In the genomic region with DNA sequence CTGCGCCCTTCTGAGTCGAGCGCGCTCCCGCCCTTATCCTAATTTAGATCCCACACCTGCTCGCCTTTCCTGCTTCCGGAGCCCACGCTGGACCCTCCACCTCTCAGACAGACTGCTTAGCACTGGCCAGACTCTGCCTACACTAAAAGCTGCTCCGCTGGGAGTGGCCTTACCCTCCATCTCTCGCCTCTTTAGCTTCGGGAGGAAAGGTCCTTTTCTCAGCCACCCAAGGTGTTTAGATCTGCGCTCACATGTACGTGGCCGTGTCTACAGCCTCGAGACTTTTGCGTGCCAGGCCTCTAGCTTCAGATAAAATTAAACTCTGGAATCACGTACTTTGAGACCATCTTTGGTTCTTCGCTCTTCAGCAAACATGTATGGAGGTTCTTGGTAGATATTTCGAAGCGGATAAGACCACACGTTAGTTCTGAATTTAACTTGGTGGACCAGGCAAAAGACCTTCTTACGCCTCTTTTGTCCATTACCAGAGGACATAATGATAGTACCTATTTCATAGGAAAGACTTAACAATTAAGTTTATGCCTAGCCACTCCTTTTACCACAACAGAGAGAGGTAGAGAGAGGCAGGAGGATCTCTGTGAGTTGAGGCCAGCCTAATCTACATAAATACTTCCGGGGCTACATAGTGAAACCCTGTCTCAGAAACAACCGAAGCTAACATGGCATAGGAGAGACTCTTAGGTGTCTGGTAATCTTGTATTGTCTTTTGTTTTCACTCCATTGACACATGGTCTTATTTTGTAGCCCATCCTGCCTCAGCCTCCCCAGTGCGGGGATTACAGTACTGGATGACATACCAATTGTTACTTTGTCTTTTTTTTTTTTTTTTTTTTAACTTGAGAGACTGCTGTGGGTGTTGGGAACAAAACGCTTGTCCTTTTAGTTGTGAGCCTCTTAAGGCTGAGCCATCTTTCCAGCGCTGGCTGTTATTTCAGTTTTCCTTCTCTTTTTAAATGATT, we compare ENCODE assay signal across 8 mouse cellular contexts. TPM values are rescaled to one million over a fixed set of nuclear protein-coding genes. Genes with fewer than 3 reads are reported as not detected.
DNase-seq lines count a peak whose midpoint lies in the region; ATAC-seq and TF ChIP-seq lines count a peak whose summit lies in the region.

No protein-coding gene starts in this region.

- H3K4me3 ChIP-seq in lung, embryonic 16.5 days (ENCODE audit: low read length) = peak overlapping the region; percentile 79
- peak overlapping the region; percentile 88 for H3K4me3 ChIP-seq in hindbrain, embryonic 16.5 days (ENCODE audit: low read length)
- peak overlapping the region; percentile 92 for H3K4me3 ChIP-seq in midbrain, postnatal 0 days (ENCODE audit: low read depth, low read length)

- peak overlapping the region; percentile 84 for H3K9ac ChIP-seq in lung, embryonic 16.5 days (ENCODE audit: low read length)
- H3K9ac ChIP-seq in hindbrain, embryonic 16.5 days (ENCODE audit: low read depth, low read length) = peak overlapping the region; percentile 83
- peak overlapping the region; percentile 93 for H3K9ac ChIP-seq in midbrain, postnatal 0 days (replicated peaks; ENCODE audit: low read length, poor library complexity, severe bottlenecking)

- peak overlapping the region; percentile 89 for H3K4me2 ChIP-seq in lung, embryonic 16.5 days (ENCODE audit: low read depth, low read length)
- H3K4me2 ChIP-seq in hindbrain, embryonic 16.5 days (ENCODE audit: low read length) = peak overlapping the region; percentile 97
- peak overlapping the region; percentile 91 for H3K4me2 ChIP-seq in midbrain, postnatal 0 days (ENCODE audit: low read depth, low read length, poor library complexity, severe bottlenecking)

- no peaks in the 10 kb centered on the region for H3K27me3 ChIP-seq in lung, embryonic 16.5 days (ENCODE audit: control insufficient read depth, insufficient read depth, low read depth, low read length)
- no peaks in the 10 kb centered on the region for H3K27me3 ChIP-seq in hindbrain, embryonic 16.5 days (replicated peaks; ENCODE audit: control insufficient read depth, insufficient read depth, low read length)
- no peaks in the 10 kb centered on the region for H3K27me3 ChIP-seq in midbrain, postnatal 0 days (ENCODE audit: insufficient read depth, low read length)

- H3K36me3 ChIP-seq in lung, embryonic 16.5 days (ENCODE audit: control insufficient read depth, insufficient read depth, low read length) = peaks cover 3% of the 10 kb centered on the region
- H3K36me3 ChIP-seq in hindbrain, embryonic 16.5 days (ENCODE audit: control insufficient read depth, insufficient read depth, low read length) = peaks cover 7% of the 10 kb centered on the region
- H3K36me3 ChIP-seq in midbrain, postnatal 0 days (ENCODE audit: insufficient read depth, low read length) = peaks cover 6% of the 10 kb centered on the region

- TF ChIP-seq CTCF in midbrain, postnatal 0 days (IDR thresholded peaks at IDR 0.05) = no peak

- DNase-seq in lung, postnatal 14 days = no peak
- DNase-seq in embryo, embryonic 10.5 days (ENCODE audit: low spot score) = peak; percentile 45
- no peak for DNase-seq in midbrain, postnatal 0 days (ENCODE audit: low spot score)
- no peak for DNase-seq in urinary bladder, adult 2 months (ENCODE audit: low spot score)
- no peak for DNase-seq in kidney, adult 18-20 months
- DNase-seq in gastrocnemius, adult 8-10 months (ENCODE audit: low spot score in 2 of 2) = no peak

- peaks cover 18% of the 10 kb centered on the region for H3K4me1 ChIP-seq in lung, embryonic 16.5 days (replicated peaks; ENCODE audit: control insufficient read depth, insufficient read depth, low read length)
- peaks cover 21% of the 10 kb centered on the region for H3K4me1 ChIP-seq in hindbrain, embryonic 16.5 days (ENCODE audit: control insufficient read depth, insufficient read depth, low read depth, low read length)
- peaks cover 5% of the 10 kb centered on the region; the same call in 1 of the 2 replicates for H3K4me1 ChIP-seq in midbrain, postnatal 0 days (ENCODE audit: insufficient read depth, low read length)

- H3K9me3 ChIP-seq in lung, embryonic 16.5 days (ENCODE audit: control insufficient read depth, low read length) = no peaks in the 10 kb centered on the region
- no peaks in the 10 kb centered on the region for H3K9me3 ChIP-seq in hindbrain, embryonic 16.5 days (ENCODE audit: control insufficient read depth, low read length)
- no peaks in the 10 kb centered on the region for H3K9me3 ChIP-seq in midbrain, postnatal 0 days (ENCODE audit: low read length)

- peak overlapping the region; percentile 95 for H3K27ac ChIP-seq in lung, embryonic 16.5 days (ENCODE audit: low read length)
- peak overlapping the region; percentile 98 for H3K27ac ChIP-seq in hindbrain, embryonic 16.5 days (ENCODE audit: low read depth, low read length)
- H3K27ac ChIP-seq in midbrain, postnatal 0 days (ENCODE audit: low read depth, low read length) = peak overlapping the region; percentile 94

- 21% methylated on average over 27 of the region's 27 CpGs for WGBS in lung, embryonic 16.5 days
- WGBS in hindbrain, embryonic 16.5 days = 27% methylated on average over 27 of the region's 27 CpGs
- WGBS in midbrain, postnatal 0 days = 26% methylated on average over 27 of the region's 27 CpGs

- peak; percentile 20 for ATAC-seq in lung, embryonic 16.5 days (ENCODE audit: low read depth)
- 0 out of 2 replicates have a peak, but pooled peaks have one; percentile 12 for ATAC-seq in hindbrain, embryonic 16.5 days
- ATAC-seq in midbrain, postnatal 0 days (ENCODE audit: low FRiP score) = peak; percentile 14; the same call in 1 of the 2 replicates

RNA-seq across cellular contexts. Expression of a gene that starts 1.4 kb away (rescaled TPM):
- 11.1 and 11.6 TPM in 2 replicates for polyA plus RNA-seq in lung, embryonic 16.5 days (2015; fragmentation: Nextera tagmentation; extraction: Ambion mirVana)
- polyA plus RNA-seq in hindbrain, embryonic 16.5 days (2015; fragmentation: Nextera tagmentation; extraction: Ambion mirVana) = 26.6 and 29.2 TPM in 2 replicates
- 166 and 169 TPM in 2 replicates for total RNA-seq in midbrain, postnatal 0 days (2014; rRNA removed)
- polyA plus RNA-seq in midbrain, postnatal 0 days (2015; fragmentation: Nextera tagmentation; extraction: Ambion mirVana) = 25.4 and 26.5 TPM in 2 replicates
- 36.5 and 38.6 TPM in 2 replicates for polyA plus RNA-seq in urinary bladder, adult 2 months (2012; rRNA removed)
- total RNA-seq in gastrocnemius, adult 8-10 months (2022) = 10 to 100 TPM in 3 of 4 experiments, 1 to 10 TPM in 1; 9.3 to 14.5 (median 11.1) TPM

RNA-seq across cellular contexts. Expression of a gene that starts 13.1 kb away (rescaled TPM):
- 52.8 and 60.2 TPM in 2 replicates for polyA plus RNA-seq in lung, embryonic 16.5 days (2015; fragmentation: Nextera tagmentation; extraction: Ambion mirVana)
- 81.6 and 85.0 TPM in 2 replicates for polyA plus RNA-seq in hindbrain, embryonic 16.5 days (2015; fragmentation: Nextera tagmentation; extraction: Ambion mirVana)
- 80.5 and 90.8 TPM in 2 replicates for total RNA-seq in midbrain, postnatal 0 days (2014; rRNA removed)
- polyA plus RNA-seq in midbrain, postnatal 0 days (2015; fragmentation: Nextera tagmentation; extraction: Ambion mirVana) = 65.4 and 73.9 TPM in 2 replicates
- polyA plus RNA-seq in urinary bladder, adult 2 months (2012; rRNA removed) = 50.8 and 57.6 TPM in 2 replicates
- 10 to 100 TPM; 14.7 to 15.8 (median 15.0) TPM for total RNA-seq in gastrocnemius, adult 8-10 months (2022)

RNA-seq across cellular contexts. Expression of a gene that starts 21.7 kb away (rescaled TPM):
- 69.6 and 73.0 TPM in 2 replicates for polyA plus RNA-seq in lung, embryonic 16.5 days (2015; fragmentation: Nextera tagmentation; extraction: Ambion mirVana)
- 70.4 and 76.8 TPM in 2 replicates for polyA plus RNA-seq in hindbrain, embryonic 16.5 days (2015; fragmentation: Nextera tagmentation; extraction: Ambion mirVana)
- total RNA-seq in midbrain, postnatal 0 days (2014; rRNA removed) = 64.3 and 71.4 TPM in 2 replicates
- polyA plus RNA-seq in midbrain, postnatal 0 days (2015; fragmentation: Nextera tagmentation; extraction: Ambion mirVana) = 56.3 and 64.3 TPM in 2 replicates
- polyA plus RNA-seq in urinary bladder, adult 2 months (2012; rRNA removed) = 45.7 and 61.5 TPM in 2 replicates
- total RNA-seq in gastrocnemius, adult 8-10 months (2022) = 10 to 100 TPM; 31.5 to 41.6 (median 38.2) TPM

RNA-seq across cellular contexts. Expression of a gene that starts 29.3 kb away (rescaled TPM):
- 0.05 and 0.08 TPM in 2 replicates for polyA plus RNA-seq in lung, embryonic 16.5 days (2015; fragmentation: Nextera tagmentation; extraction: Ambion mirVana)
- polyA plus RNA-seq in hindbrain, embryonic 16.5 days (2015; fragmentation: Nextera tagmentation; extraction: Ambion mirVana) = 0.09 and 0.11 TPM in 2 replicates
- total RNA-seq in midbrain, postnatal 0 days (2014; rRNA removed) = 2.3 and 2.5 TPM in 2 replicates
- polyA plus RNA-seq in midbrain, postnatal 0 days (2015; fragmentation: Nextera tagmentation; extraction: Ambion mirVana) = 0.28 and 0.32 TPM in 2 replicates
- 0.63 and 0.65 TPM in 2 replicates for polyA plus RNA-seq in urinary bladder, adult 2 months (2012; rRNA removed)
- 10 to 100 TPM; 92.5 to 99.3 (median 93.6) TPM for total RNA-seq in gastrocnemius, adult 8-10 months (2022)

RNA-seq across cellular contexts. Expression of a gene that starts 49.2 kb away (rescaled TPM):
- 18.7 and 19.4 TPM in 2 replicates for polyA plus RNA-seq in lung, embryonic 16.5 days (2015; fragmentation: Nextera tagmentation; extraction: Ambion mirVana)
- polyA plus RNA-seq in hindbrain, embryonic 16.5 days (2015; fragmentation: Nextera tagmentation; extraction: Ambion mirVana) = 2.9 and 3.6 TPM in 2 replicates
- total RNA-seq in midbrain, postnatal 0 days (2014; rRNA removed) = 2.1 TPM in 2 replicates
- 0.53 and 0.60 TPM in 2 replicates for polyA plus RNA-seq in midbrain, postnatal 0 days (2015; fragmentation: Nextera tagmentation; extraction: Ambion mirVana)
- polyA plus RNA-seq in urinary bladder, adult 2 months (2012; rRNA removed) = 0.41 TPM in 2 replicates
- total RNA-seq in gastrocnemius, adult 8-10 months (2022) = not detected
